Mouse (Mus musculus) E14TG2a.4 (cell line): ENCODE data around the gene Syn3.

Source experiments
- CTCF ChIP-seq: conservative IDR thresholded peaks from 2 replicates; pipeline ENCODE4 v1.5.1; 2014; ENCODE audit warnings: low read length
- NANOG ChIP-seq: IDR thresholded peaks from 2 replicates; pipeline ENCODE4 v1.6.1; 2014; ENCODE audit warnings: borderline replicate concordance, low read length, mixed read lengths
- POU5F1 ChIP-seq: IDR thresholded peaks from 2 replicates; pipeline ENCODE4 v1.6.1; 2014; ENCODE audit warnings: low read length, borderline replicate concordance

GRCm38 (mm10) chr10:86488544-86488943 is 10.2 kb downstream of the Syn3 start:
- no peak for TF ChIP-seq CTCF
- TF ChIP-seq POU5F1 = no peak
- TF ChIP-seq NANOG = no peak
